Mouse (Mus musculus): ENCODE measurements around the gene Xrra1. TPM values are rescaled to one million over a fixed set of nuclear protein-coding genes. Genes with fewer than 3 reads are reported as not detected.

Xrra1 gene
- total RNA-seq (2023): not detected

DNA sequence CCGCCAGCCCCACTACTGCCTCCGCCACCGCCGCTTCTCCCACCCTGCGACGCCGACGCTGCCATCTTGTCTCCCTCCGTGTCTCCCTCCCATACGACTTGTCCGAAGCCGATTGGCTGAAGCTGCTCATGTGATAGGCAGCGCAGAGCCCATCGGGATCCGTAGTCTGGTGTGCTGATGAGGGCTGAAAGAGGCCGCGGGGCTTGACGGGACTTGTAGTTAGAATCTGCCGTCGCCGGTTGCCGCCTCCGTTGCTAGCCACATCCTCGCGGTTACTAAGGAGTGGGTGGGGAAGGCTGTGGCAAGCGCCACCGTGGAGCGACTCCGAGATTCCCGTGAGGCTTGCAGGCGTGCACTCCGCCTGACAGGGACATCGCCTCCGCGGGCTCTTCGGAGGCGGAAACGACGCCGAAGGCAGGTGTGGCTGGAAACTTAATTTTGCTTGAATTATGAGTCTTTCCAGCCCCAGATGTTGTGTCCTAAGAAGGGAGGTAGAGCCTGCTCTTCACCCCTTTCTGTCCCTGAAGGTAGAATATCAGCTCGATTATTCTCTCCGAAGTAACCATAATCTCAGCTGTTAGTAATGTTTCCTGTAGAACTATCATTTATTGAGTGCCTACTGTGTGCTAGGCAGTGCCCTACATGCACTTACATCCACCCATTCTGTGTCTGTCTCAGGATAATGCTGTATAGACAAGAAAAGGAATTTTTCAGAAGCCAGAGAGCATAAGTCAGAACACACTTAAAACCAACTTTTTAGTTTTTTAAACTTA, at the start of gene Xrra1:
Xrra1 (plus strand) TSS at position 304 of the 773 bp plus-strand sequence.

DNA sequence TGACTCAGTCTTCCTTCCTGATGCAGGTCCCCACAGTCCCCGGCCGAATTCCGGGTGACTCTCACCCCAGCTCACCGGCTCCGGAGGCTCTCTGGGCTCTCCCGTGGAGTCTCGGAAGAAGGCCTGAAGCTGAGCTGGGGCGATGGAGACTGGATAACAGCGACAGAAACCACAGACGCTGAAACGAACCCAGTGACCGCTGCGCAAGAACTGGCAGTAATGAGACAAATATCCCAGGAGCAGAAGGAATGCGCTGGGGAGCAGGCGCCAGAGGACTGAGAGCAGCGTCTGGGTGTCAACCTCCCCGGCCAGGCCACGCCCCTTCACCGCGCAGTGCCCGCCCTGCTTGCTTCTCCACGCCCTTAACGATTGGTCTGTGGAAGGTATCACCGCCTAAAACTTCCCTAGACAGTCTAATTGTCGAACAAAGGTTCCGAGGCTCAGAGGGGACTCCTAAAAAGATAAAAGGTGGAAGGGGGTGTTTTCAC, 30.8 kb upstream of the Xrra1 start, which contains the start of gene Neu3:
Neu3 (minus strand) TSS at position 335 of the 488 bp plus-strand sequence.

GRCm38 (mm10) chr7:99863362-99863761, 4.4 kb downstream of the Xrra1 start, which contains the start of gene Spcs2:
TSS of gene Spcs2 (minus strand) at chr7:99863462.

Other genes with a start within 250 kb of the Xrra1 start
- gene Tpbgl, start 232.0 kb upstream of the Xrra1 start, total RNA-seq (2023): not detected
- under 1 TPM; 0.22 to 0.31 TPM for gene Slco2b1, start 147.8 kb upstream of the Xrra1 start, total RNA-seq (2023)
- not detected for gene Olfr520, start 128.8 kb upstream of the Xrra1 start, total RNA-seq (2023)
- gene Olfr521, start 95.6 kb upstream of the Xrra1 start, total RNA-seq (2023): not detected
- 1 to 10 TPM; 1.1 TPM for gene Neu3, start 30.7 kb upstream of the Xrra1 start, total RNA-seq (2023)
- gene Spcs2, start 4.3 kb downstream of the Xrra1 start, total RNA-seq (2023): 10 to 100 TPM; 74.3 to 88.3 TPM
- gene Rnf169, start 121.3 kb downstream of the Xrra1 start, total RNA-seq (2023): 10 to 100 TPM; 28.5 to 33.5 TPM
- gene Chrdl2, start 147.1 kb downstream of the Xrra1 start, total RNA-seq (2023): not detected